Mouse (Mus musculus) left cerebral cortex, postnatal 14 days (tissue): Measurements from ENCODE around the gene Optn. TPM values are rescaled to one million over a fixed set of nuclear protein-coding genes. Genes with fewer than 3 reads are reported as not detected.

ENCODE experiments used
- DNase-seq, 2 experiments: peaks; one replicate each; pipeline ENCODE4 v3.0.0; 2021 to 2022; ENCODE audit warnings: low spot score in 2 of 2, mixed read lengths in 1 of 2
- intact Hi-C: fragments of 180-260 bp; cut with DNase I; formaldehyde crosslinking; loops from one replicate; pipeline ENCODE4 v1.15.1; 2025
- total RNA-seq, 2 experiments: library from RNA; stranded (reverse); gene quantifications; 2 replicates each; pipeline ENCODE4 v1.2.3; 2021

Gene Optn
- total RNA-seq, 2 experiments from 2014 or later = 15.1 to 16.1 TPM

- intact Hi-C loops = no loop called here
- peak in 1 of 2 experiments; percentile 23 for DNase-seq
Observed at GRCm38 (mm10) chr2:5007107-5007506, 56.7 kb downstream of the Optn start.

- intact Hi-C loops = no loop called here
- DNase-seq = no peak
Observed at GRCm38 (mm10) chr2:5001266-5001665, 62.6 kb downstream of the Optn start.

- DNase-seq = no peak
- intact Hi-C loops = no loop called here
Observed at GRCm38 (mm10) chr2:4998905-4999304, 64.9 kb downstream of the Optn start.

- intact Hi-C loops = no loop called here
- DNase-seq = no peak
Observed at GRCm38 (mm10) chr2:4996421-4996824, 67.4 kb downstream of the Optn start.

- intact Hi-C loops = no loop called here
- DNase-seq = no peak
Observed at GRCm38 (mm10) chr2:4995646-4996045, 68.2 kb downstream of the Optn start.

GRCm38 (mm10) chr2:4994436-4994835 lies 69.4 kb downstream of the Optn start:
- DNase-seq = no peak
- intact Hi-C loops = no loop called here

- intact Hi-C loops = no loop called here
Observed at GRCm38 (mm10) chr2:4993584-4993983, 70.3 kb downstream of the Optn start.

GRCm38 (mm10) chr2:4988826-4989424 lies 74.9 kb downstream of the Optn start:
- intact Hi-C loops = no loop called here
- DNase-seq = no peak

More at GRCm38 (mm10) chr2:4993584-4993983, 70.3 kb downstream of the Optn start:
- DNase-seq = peak; percentile 59 to 62

GRCm38 (mm10) chr2:4987388-4988180 lies 76.3 kb downstream of the Optn start:
- intact Hi-C loops = no loop called here
- DNase-seq = no peak

GRCm38 (mm10) chr2:4986798-4987197 lies 77.1 kb downstream of the Optn start:
- intact Hi-C loops = no loop called here
- no peak for DNase-seq

- intact Hi-C loops = no loop called here
- no peak for DNase-seq
Observed at GRCm38 (mm10) chr2:4985000-4985399, 78.9 kb downstream of the Optn start.

GRCm38 (mm10) chr2:4983987-4984386 lies 79.9 kb downstream of the Optn start:
- intact Hi-C loops = no loop called here
- no peak for DNase-seq

GRCm38 (mm10) chr2:4978091-4978490 lies 85.8 kb downstream of the Optn start:
- DNase-seq = peak; percentile 20 to 30
- intact Hi-C loops = no loop called here

- intact Hi-C loops = no loop called here
- DNase-seq = peak in 1 of 2 experiments; percentile 25
Observed at GRCm38 (mm10) chr2:4975807-4976206, 88.0 kb downstream of the Optn start, which contains the start of gene Ucma. Gene Ucma, plus strand, starts transcription at chr2:4976122.

Other genes starting within 250 kb of the Optn start
- gene Sephs1, start 182.5 kb downstream of the Optn start, total RNA-seq = 10 to 100 TPM; 35.0 to 35.2 TPM
- 10 to 100 TPM; 69.8 to 72.2 TPM for gene Phyh, start 145.0 kb downstream of the Optn start, total RNA-seq
- gene Ucma, start 87.9 kb downstream of the Optn start, total RNA-seq = 1 to 10 TPM; 2.7 to 3.1 TPM
- 1 to 10 TPM in 1 of 2 experiments, under 1 TPM in 1; 0.99 to 2.0 TPM for gene Mcm10, start 51.3 kb downstream of the Optn start, total RNA-seq
- gene Ccdc3, start 73.7 kb upstream of the Optn start, total RNA-seq = 10 to 100 TPM; 19.6 to 25.3 TPM